Mouse (Mus musculus) stomach, embryonic 14.5 days (tissue): ENCODE measurements around the gene Lrrc37a. TPM values are rescaled to one million over a fixed set of nuclear protein-coding genes. Genes with fewer than 3 reads are reported as not detected.
"Not testable (repeated sequence)": the region's sequence is repeated elsewhere in the genome, so short reads cannot be mapped to it uniquely, and the experiment has no call there.

ENCODE experiments used
- ATAC-seq: fragments of 200-750 bp; cut with Nextera tagmentation; 2 replicates; pipeline ENCODE4 v1.8.0; 2017; ENCODE audit warnings: low read depth, moderate TSS enrichment; ENCODE audit not compliant: insufficient number of reproducible peaks, insufficient read depth, low FRiP score
- H3K27ac ChIP-seq: fragments of 300-500 bp; sonication (generic); 2 replicates; pipeline ENCODE4 v1.5.1; 2014; ENCODE audit warnings: mild to moderate bottlenecking, low read length, moderate library complexity, mixed read lengths
- H3K27me3 ChIP-seq: fragments of 300-500 bp; sonication (generic); 2 replicates; pipeline ENCODE4 v1.6.1; 2014; ENCODE audit warnings: low read length, control low read depth, mixed read lengths; ENCODE audit not compliant: control insufficient read depth, insufficient read depth
- H3K36me3 ChIP-seq: fragments of 300-500 bp; sonication (generic); 2 replicates; pipeline ENCODE4 v1.6.1; 2014; ENCODE audit warnings: mild to moderate bottlenecking, control low read depth, low read length, moderate library complexity, mixed read lengths; ENCODE audit not compliant: control insufficient read depth, insufficient read depth
- H3K4me1 ChIP-seq: fragments of 300-500 bp; sonication (generic); 2 replicates; pipeline ENCODE4 v1.6.1; 2014; ENCODE audit warnings: low read length, control low read depth, mixed read lengths; ENCODE audit not compliant: control insufficient read depth, insufficient read depth
- H3K4me2 ChIP-seq: fragments of 300-500 bp; sonication (generic); replicated peaks from 2 replicates; pipeline ENCODE4 v1.6.1; 2014; ENCODE audit warnings: low read depth, low read length, control low read depth
- H3K4me3 ChIP-seq: fragments of 300-500 bp; sonication (generic); 2 replicates; pipeline ENCODE4 v1.5.1; 2014; ENCODE audit warnings: low read depth, low read length, control low read depth
- H3K9ac ChIP-seq: fragments of 300-500 bp; sonication (generic); replicated peaks from 2 replicates; pipeline ENCODE4 v1.6.1; 2014; ENCODE audit warnings: low read depth, mild to moderate bottlenecking, control low read depth, low read length, moderate library complexity, mixed read lengths
- H3K9me3 ChIP-seq: fragments of 300-500 bp; sonication (generic); 2 replicates; pipeline ENCODE4 v1.6.1; 2016; ENCODE audit warnings: low read depth, low read length, control low read depth; ENCODE audit not compliant: control insufficient read depth
- WGBS: fragments of 180-500 bp; shearing (Covaris S2); extraction: QIAGEN DNeasy Blood & Tissue Kit; methylation state at CpG from one replicate; pipeline ENCODE4 v1.1.7; 2014; 5-methylcytosine and 5-hydroxymethylcytosine counted together
- polyA plus RNA-seq: library from polyadenylated mRNA; unstranded; fragments of >200 nt; fragmentation: Nextera tagmentation; extraction: Ambion mirVana; gene quantifications from 2 replicates; pipeline ENCODE4 v1.2.1, GENCODE M21; 2014

Lrrc37a gene
- polyA plus RNA-seq: not detected in 2 replicates

DNA sequence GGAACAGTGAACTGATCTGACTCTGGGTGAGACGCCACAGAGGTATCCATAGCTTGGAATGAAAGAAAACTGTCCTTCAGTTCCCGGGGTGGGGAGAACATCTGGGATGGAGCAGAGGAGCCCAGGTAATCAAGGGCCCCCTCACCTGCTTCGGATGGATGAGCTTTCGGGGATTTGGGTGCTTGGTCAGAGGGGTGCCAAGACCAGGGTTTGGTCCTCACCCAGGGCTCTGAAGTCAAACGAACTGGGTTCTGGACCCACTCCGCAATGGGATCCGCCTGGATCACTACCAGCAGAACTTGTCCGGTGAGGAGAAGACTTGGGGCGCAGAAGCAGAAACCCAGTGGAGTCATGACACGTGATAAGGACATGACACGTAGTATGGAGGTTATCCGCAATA lies at the start of gene Lrrc37a:
Gene Lrrc37a, minus strand, starts transcription at position 101 of the 400 bp plus-strand sequence.
- H3K4me3 ChIP-seq: no peak within 1 kb of the TSS
- H3K9me3 ChIP-seq: no peaks in the 10 kb centered on the region
- H3K9ac ChIP-seq: no peak within 1 kb of the TSS
- no peak within 1 kb of the TSS for H3K27ac ChIP-seq
- no peak within 1 kb of the TSS for H3K4me2 ChIP-seq
- no peaks in the 10 kb centered on the region for H3K36me3 ChIP-seq
- H3K4me1 ChIP-seq: no peaks in the 10 kb centered on the region
- WGBS: 88% methylated on average over 12 of the region's 12 CpGs
- ATAC-seq: no peak
- H3K27me3 ChIP-seq: no peaks in the 10 kb centered on the region

DNA sequence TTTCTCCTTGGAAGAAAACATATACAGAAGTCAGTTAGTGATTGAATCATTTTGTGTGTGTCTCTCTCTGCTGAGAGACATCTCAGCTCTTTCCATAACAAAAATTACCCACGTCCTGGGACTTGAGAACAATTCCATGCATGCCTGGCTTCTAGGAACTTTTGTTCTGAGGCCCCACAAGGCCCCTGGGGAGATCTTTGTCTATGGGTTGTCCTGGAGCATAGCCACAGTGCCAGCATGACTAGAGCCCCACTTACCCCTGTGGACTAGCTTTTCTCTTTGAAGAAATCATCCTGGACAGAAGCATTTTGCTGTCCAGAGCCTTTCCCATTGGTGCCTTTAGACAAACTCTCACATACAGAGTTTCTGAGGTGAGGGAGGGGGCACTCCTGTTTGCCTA lies 30.6 kb upstream of the Lrrc37a start:
- not testable (repeated sequence) for H3K9me3 ChIP-seq, H3K27ac ChIP-seq, ATAC-seq, H3K4me1 ChIP-seq, H3K4me2 ChIP-seq, H3K36me3 ChIP-seq, H3K9ac ChIP-seq, H3K4me3 ChIP-seq, H3K27me3 ChIP-seq
- 32% methylated on average over 1 of the region's 1 CpGs for WGBS

DNA sequence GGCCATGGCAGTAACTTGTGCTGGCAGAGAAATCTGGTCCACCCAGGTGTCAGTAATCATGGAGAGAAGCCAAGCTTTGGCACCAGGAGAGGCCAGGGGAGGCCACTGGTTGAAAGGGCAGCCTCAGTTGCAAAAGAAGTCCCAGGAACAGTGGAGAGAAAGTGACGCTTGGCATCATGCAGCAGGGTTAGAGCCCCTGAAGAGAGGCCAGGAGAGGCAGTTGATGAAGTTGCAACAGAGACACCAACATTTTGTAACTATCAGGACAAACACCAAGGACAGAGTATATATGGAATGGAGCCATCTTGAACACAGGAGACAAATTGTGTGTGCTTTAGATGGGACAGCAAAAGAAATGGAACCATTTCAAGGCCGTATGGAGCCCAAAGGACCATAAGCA lies 7.7 kb upstream of the Lrrc37a start:
- Histone ChIP-seq H3K4me1 (no peaks in the 10 kb centered on the region), H3K9ac (no peak overlapping the region), H3K4me3 (no peak overlapping the region), H3K27me3 (no peaks in the 10 kb centered on the region), H3K27ac (no peak overlapping the region), H3K9me3 (no peaks in the 10 kb centered on the region), H3K36me3 (no peaks in the 10 kb centered on the region), H3K4me2 (no peak overlapping the region)
- no peak for ATAC-seq
- WGBS: 76% methylated on average over 2 of the region's 2 CpGs

DNA sequence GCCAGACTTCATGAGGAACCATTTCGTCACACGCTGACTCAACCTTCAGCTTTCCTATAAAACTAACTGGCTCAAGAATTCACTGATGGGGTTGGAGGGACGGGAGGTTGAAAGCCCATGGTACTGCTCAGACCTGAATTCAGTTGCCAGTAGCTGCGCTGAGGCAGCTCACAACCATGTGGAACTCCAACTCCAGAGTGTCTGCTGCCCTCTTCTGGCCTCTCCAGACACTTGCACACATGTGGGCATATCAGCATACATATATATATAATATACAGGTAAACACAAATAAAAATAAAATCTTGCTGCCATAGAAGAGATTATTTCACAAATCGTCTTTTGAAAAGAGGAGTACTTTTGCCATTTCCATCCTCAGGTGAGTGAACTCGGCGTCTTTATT lies 40.0 kb downstream of the Lrrc37a start:
- Histone ChIP-seq H3K9ac (no peak overlapping the region), H3K4me1 (no peaks in the 10 kb centered on the region), H3K27me3 (no peaks in the 10 kb centered on the region), H3K27ac (no peak overlapping the region), H3K4me3 (no peak overlapping the region), H3K36me3 (no peaks in the 10 kb centered on the region), H3K9me3 (no peaks in the 10 kb centered on the region), H3K4me2 (no peak overlapping the region)
- ATAC-seq: no peak
- 64% methylated on average over 7 of the region's 7 CpGs for WGBS

DNA sequence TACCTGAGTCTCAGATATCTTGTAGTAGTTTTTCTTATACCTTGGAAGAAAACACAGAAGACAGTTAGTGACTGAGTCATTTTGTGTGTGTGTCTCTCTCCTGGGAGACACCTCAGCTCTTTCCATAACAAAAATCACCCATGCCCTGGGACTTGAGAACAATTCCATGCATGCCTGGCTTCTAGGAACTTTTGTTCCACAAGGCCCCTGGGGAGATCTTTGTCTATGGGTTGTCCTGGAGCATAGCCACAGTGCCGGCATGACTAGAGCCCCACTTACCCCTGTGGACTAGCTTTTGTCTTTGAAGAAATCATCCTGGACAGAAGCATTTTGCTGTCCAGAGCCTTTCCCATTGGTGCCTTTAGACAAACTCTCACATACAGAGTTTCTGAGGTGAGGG lies 53.3 kb downstream of the Lrrc37a start:
- H3K27ac ChIP-seq, ATAC-seq, H3K36me3 ChIP-seq, H3K4me3 ChIP-seq, H3K4me1 ChIP-seq, H3K9ac ChIP-seq, H3K27me3 ChIP-seq, H3K9me3 ChIP-seq, H3K4me2 ChIP-seq: not testable (repeated sequence)
- 96% methylated on average over 1 of the region's 1 CpGs for WGBS

DNA sequence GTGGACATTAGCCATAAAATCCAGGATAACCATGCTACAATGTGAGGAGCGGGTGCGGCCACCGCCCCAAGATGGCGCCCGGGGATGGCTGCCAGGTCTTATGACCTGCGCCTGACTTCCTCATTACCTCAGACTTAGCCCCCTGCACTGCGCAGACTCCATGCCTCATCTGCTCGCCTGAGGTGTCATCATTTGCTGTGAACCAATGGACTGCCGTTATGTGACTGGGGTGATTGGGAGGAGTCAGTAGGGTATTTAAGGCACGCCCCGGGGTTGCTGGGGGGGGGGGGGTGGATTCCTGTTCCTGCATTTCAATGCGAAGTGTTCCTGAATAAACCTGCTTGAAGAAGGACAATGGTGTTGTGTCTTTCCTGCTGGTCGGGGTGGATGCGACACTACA lies 54.7 kb downstream of the Lrrc37a start:
- not testable (repeated sequence) for H3K9me3 ChIP-seq, H3K36me3 ChIP-seq, H3K27ac ChIP-seq, H3K4me2 ChIP-seq, H3K27me3 ChIP-seq, H3K9ac ChIP-seq, H3K4me3 ChIP-seq, ATAC-seq, H3K4me1 ChIP-seq
- 92% methylated on average over 14 of the region's 14 CpGs for WGBS

DNA sequence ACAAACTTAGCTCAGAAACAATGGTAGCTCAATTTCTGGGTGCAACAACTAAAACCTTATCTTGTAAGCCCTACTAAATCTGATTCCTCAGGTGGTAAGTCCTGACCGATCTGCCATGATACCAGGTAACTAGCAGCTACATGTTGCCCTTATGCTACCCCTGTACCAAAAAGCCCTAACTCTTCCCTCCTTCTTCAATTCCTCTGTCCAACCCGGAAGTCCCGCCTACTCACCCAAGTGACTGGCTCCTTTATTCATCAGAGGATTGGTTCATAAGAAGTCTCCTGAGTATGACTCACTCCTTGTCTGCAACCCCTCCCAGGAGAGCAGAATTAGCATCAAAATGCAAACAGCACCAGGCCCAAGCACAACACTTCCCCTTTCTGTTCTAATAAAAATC lies 60.7 kb downstream of the Lrrc37a start:
- Histone ChIP-seq H3K4me1 (no peaks in the 10 kb centered on the region), H3K4me3 (no peak overlapping the region), H3K9ac (no peak overlapping the region), H3K9me3 (no peaks in the 10 kb centered on the region), H3K36me3 (no peaks in the 10 kb centered on the region), H3K27me3 (no peaks in the 10 kb centered on the region), H3K4me2 (no peak overlapping the region), H3K27ac (no peak overlapping the region)
- no peak for ATAC-seq
- WGBS: 94% methylated on average over 3 of the region's 3 CpGs

DNA sequence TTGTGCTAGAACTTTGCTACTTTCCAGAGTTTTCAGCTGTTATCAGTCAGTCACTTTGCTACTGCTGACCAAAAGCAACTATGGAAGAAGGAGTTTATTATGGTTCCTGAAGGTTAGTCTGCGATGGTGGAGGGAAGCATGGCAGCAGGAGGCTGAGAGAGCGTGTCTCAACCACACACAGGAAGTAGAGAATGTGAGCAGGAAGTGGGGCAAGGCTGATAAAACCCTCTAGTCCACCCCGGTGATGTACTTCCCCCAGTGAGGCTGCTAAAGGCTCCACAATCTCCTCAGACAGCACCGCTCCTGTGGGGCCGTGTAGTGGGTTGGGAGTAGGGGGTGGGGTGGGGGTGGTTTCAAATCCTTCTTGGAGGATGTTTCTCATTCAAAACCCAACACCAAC lies 68.1 kb downstream of the Lrrc37a start:
- WGBS: 78% methylated on average over 5 of the region's 5 CpGs
- Histone ChIP-seq H3K27ac (no peak overlapping the region), H3K36me3 (no peaks in the 10 kb centered on the region), H3K9ac (no peak overlapping the region), H3K9me3 (no peaks in the 10 kb centered on the region), H3K4me1 (no peaks in the 10 kb centered on the region), H3K27me3 (no peaks in the 10 kb centered on the region), H3K4me2 (no peak overlapping the region), H3K4me3 (no peak overlapping the region)
- ATAC-seq: no peak

DNA sequence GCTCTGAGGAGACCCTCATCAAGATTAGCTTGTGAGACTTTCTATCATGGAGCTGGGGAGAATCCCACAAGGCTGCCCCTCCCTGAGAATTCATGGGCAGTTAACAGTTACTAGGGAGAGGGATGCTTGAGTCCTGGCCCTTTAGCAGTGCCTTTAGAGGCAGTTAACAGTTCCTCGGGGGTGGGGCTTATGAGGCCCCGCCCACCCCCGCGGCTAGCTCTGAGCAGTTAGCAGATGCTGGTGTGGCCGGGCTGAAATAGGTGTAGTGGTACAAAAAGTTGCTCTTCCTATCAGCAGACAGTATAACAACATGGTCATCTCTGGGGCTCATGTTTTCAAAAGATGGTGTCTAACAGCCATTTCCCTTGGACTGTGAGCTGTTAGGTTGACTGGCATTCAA lies 79.4 kb downstream of the Lrrc37a start:
- no peak overlapping the region for H3K4me2 ChIP-seq
- no peaks in the 10 kb centered on the region for H3K27me3 ChIP-seq
- no peak overlapping the region for H3K9ac ChIP-seq
- no peaks in the 10 kb centered on the region for H3K4me1 ChIP-seq
- H3K36me3 ChIP-seq: no peaks in the 10 kb centered on the region
- no peak overlapping the region for H3K27ac ChIP-seq
- WGBS: 17% methylated on average over 5 of the region's 5 CpGs
- ATAC-seq: no peak
- no peaks in the 10 kb centered on the region for H3K9me3 ChIP-seq
- no peak overlapping the region for H3K4me3 ChIP-seq
